Comparison of ENCODE assay signal across 9 mouse cellular contexts in the genomic region with DNA sequence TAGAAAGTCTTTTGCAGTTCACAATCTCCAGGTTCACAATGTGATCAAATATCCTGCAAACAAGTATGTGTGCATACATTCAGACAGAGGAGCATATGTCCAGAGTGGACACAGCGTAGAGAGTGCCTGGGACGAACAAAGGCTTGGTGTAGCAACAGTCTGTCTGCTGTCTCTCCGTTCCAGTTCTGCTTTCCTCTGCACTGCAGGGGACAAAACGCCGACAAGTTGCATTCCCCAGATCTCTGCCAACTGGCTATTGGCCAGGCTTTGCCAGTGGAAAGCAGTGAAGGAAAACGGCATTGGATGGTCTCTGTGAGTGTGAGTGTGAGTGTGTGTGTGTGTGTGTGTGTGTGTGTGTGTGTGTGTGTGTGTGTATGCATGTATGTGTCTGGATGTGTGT. TPM values are rescaled to one million over a fixed set of nuclear protein-coding genes. Genes with fewer than 3 reads are reported as not detected.
DNase-seq lines count a peak whose midpoint lies in the region; ATAC-seq and TF ChIP-seq lines count a peak whose summit lies in the region.
"Had no signal": no experiment of that assay in that cellular context is flagged by ENCODE, and none has a peak within 500 bp of the region (broad histone marks: within the 10 kb centered on the region; RNA-seq: fewer than 3 reads in every experiment).

No protein-coding gene starts in this region.

- no peaks in the 10 kb centered on the region for H3K9me3 ChIP-seq in heart, embryonic 13.5 days
- H3K9me3 ChIP-seq in neural tube, embryonic 14.5 days (ENCODE audit: control insufficient read depth, low read length), result no peaks in the 10 kb centered on the region
- H3K9me3 ChIP-seq in heart, postnatal 0 days (replicated peaks; ENCODE audit: control insufficient read depth, low read length), result no peaks in the 10 kb centered on the region
- no peaks in the 10 kb centered on the region for H3K9me3 ChIP-seq in intestine, embryonic 15.5 days
- H3K9me3 ChIP-seq: G1E had no signal

- 27% methylated on average over 6 of the region's 6 CpGs for WGBS in heart, embryonic 13.5 days
- 61% methylated on average over 6 of the region's 6 CpGs for WGBS in neural tube, embryonic 14.5 days
- WGBS in heart, postnatal 0 days, result 12% methylated on average over 6 of the region's 6 CpGs
- 61% methylated on average over 6 of the region's 6 CpGs for WGBS in intestine, embryonic 15.5 days

- H3K27ac ChIP-seq in heart, embryonic 13.5 days (replicated peaks), result 0 out of 2 replicates have a peak overlapping the region, but pooled peaks have one; percentile 39
- no peak overlapping the region for H3K27ac ChIP-seq in neural tube, embryonic 14.5 days (ENCODE audit: low read depth, low read length)
- 0 out of 2 replicates have a peak overlapping the region, but pooled peaks have one; percentile 9 for H3K27ac ChIP-seq in heart, postnatal 0 days (ENCODE audit: low read depth)
- H3K27ac ChIP-seq in intestine, embryonic 15.5 days, result no peak overlapping the region

- H3K4me1 ChIP-seq in heart, embryonic 13.5 days, result peaks cover 15% of the 10 kb centered on the region
- no peaks in the 10 kb centered on the region for H3K4me1 ChIP-seq in neural tube, embryonic 14.5 days (ENCODE audit: control insufficient read depth, insufficient read depth, low read length)
- H3K4me1 ChIP-seq in heart, postnatal 0 days (ENCODE audit: control insufficient read depth, insufficient read depth), result peaks cover 4% of the 10 kb centered on the region; the same call in 1 of the 2 replicates
- no peaks in the 10 kb centered on the region for H3K4me1 ChIP-seq in intestine, embryonic 15.5 days (replicated peaks)

- TF ChIP-seq EP300 in heart, postnatal 0 days (IDR thresholded peaks at IDR 0.05; ENCODE audit: low read depth), result no peak

- DNase-seq in heart, adult 8-10 months (ENCODE audit: low spot score), result no peak
- DNase-seq in neural tube, embryonic 10.5 days (ENCODE audit: extremely low spot score, low spot score), result no peak
- peak; percentile 60 for DNase-seq in heart, postnatal 0 days (ENCODE audit: low spot score)
- no peak for DNase-seq in gastrocnemius, postnatal 14 days

- no peak overlapping the region for H3K4me3 ChIP-seq in heart, embryonic 13.5 days
- no peak overlapping the region for H3K4me3 ChIP-seq in neural tube, embryonic 14.5 days (ENCODE audit: low read depth, low read length)
- H3K4me3 ChIP-seq in heart, postnatal 0 days (ENCODE audit: low read depth, low read length), result no peak overlapping the region
- no peak overlapping the region for H3K4me3 ChIP-seq in intestine, embryonic 15.5 days (replicated peaks)

- no peaks in the 10 kb centered on the region for H3K36me3 ChIP-seq in heart, embryonic 13.5 days
- H3K36me3 ChIP-seq in neural tube, embryonic 14.5 days (ENCODE audit: control insufficient read depth, insufficient read depth, low read length), result no peaks in the 10 kb centered on the region
- no peaks in the 10 kb centered on the region for H3K36me3 ChIP-seq in heart, postnatal 0 days (replicated peaks; ENCODE audit: control insufficient read depth, insufficient read depth, low read length)
- no peaks in the 10 kb centered on the region for H3K36me3 ChIP-seq in intestine, embryonic 15.5 days
- H3K36me3 ChIP-seq: G1E had no signal

- H3K27me3 ChIP-seq in heart, embryonic 13.5 days (replicated peaks), result no peaks in the 10 kb centered on the region
- H3K27me3 ChIP-seq in neural tube, embryonic 14.5 days (ENCODE audit: control insufficient read depth, insufficient read depth, low read length), result no peaks in the 10 kb centered on the region
- H3K27me3 ChIP-seq in heart, postnatal 0 days (ENCODE audit: control insufficient read depth, insufficient read depth, low read length), result no peaks in the 10 kb centered on the region
- no peaks in the 10 kb centered on the region for H3K27me3 ChIP-seq in intestine, embryonic 15.5 days (replicated peaks)

- H3K9ac ChIP-seq in heart, embryonic 13.5 days, result no peak overlapping the region
- no peak overlapping the region for H3K9ac ChIP-seq in neural tube, embryonic 14.5 days (replicated peaks; ENCODE audit: low read depth, low read length)
- no peak overlapping the region for H3K9ac ChIP-seq in heart, postnatal 0 days (replicated peaks; ENCODE audit: low read depth, low read length)
- H3K9ac ChIP-seq in intestine, embryonic 15.5 days, result no peak overlapping the region

- peak overlapping the region; percentile 42 for H3K4me2 ChIP-seq in heart, embryonic 13.5 days
- no peak overlapping the region for H3K4me2 ChIP-seq in neural tube, embryonic 14.5 days (ENCODE audit: low read depth, low read length)
- peak overlapping the region; percentile 16; the same call in 1 of the 2 replicates for H3K4me2 ChIP-seq in heart, postnatal 0 days (ENCODE audit: low read depth, low read length)
- no peak overlapping the region for H3K4me2 ChIP-seq in intestine, embryonic 15.5 days (replicated peaks)

- intact Hi-C loops in gastrocnemius, postnatal 14 days (cut with DNase I; ENCODE audit: low total_unique reads), result no loop called here

- ATAC-seq in heart, embryonic 13.5 days (ENCODE audit: extremely low read depth, insufficient number of reproducible peaks, low FRiP score, low TSS enrichment), result no peak; the same call in 1 of the 2 replicates
- peak; percentile 44; the same call in 1 of the 2 replicates for ATAC-seq in neural tube, embryonic 14.5 days (ENCODE audit: low read depth)
- peak; percentile 79 for ATAC-seq in heart, postnatal 0 days (ENCODE audit: insufficient read depth, low read depth)
- peak; percentile 58 for ATAC-seq in megakaryocyte, adult 5-6 weeks (ENCODE audit: poor library complexity, severe bottlenecking)
- no peak for ATAC-seq in intestine, embryonic 15.5 days

- TF ChIP-seq CTCF in heart, postnatal 0 days (IDR thresholded peaks at IDR 0.05; ENCODE audit: low read depth), result no peak

RNA-seq across cellular contexts. Expression of a gene that starts 14.4 kb away (rescaled TPM):
- polyA plus RNA-seq in heart, embryonic 13.5 days (2015; fragmentation: Nextera tagmentation; extraction: Ambion mirVana), result 324 and 326 TPM in 2 replicates
- total RNA-seq in heart, adult 8-10 months (2022), result 100 to 1,000 TPM; 235 to 261 (median 251) TPM
- 434 and 478 TPM in 2 replicates for polyA plus RNA-seq in neural tube, embryonic 14.5 days (2014; fragmentation: Nextera tagmentation; extraction: Ambion mirVana)
- total RNA-seq in heart, postnatal 0 days (2014; rRNA removed; ENCODE audit: low replicate concordance), result 152 and 170 TPM in 2 replicates
- 268 and 285 TPM in 2 replicates for polyA plus RNA-seq in heart, postnatal 0 days (2015; fragmentation: Nextera tagmentation; extraction: Ambion mirVana)
- total RNA-seq in megakaryocyte, adult 5-6 weeks (2015), result 654 and 710 TPM in 2 replicates
- 551 and 553 TPM in 2 replicates for total RNA-seq in megakaryocyte, adult 5-6 weeks (2017)
- 427 and 443 TPM in 2 replicates for polyA plus RNA-seq in intestine, embryonic 15.5 days (2015; fragmentation: Nextera tagmentation; extraction: Ambion mirVana)
- 100 to 1,000 TPM; 164 to 171 TPM for total RNA-seq in gastrocnemius, postnatal 14 days (2021)

Comparison
In these comparisons a context has a peak if more than half of its experiments do, and no peak if none do; other contexts are left out.
1. ATAC-seq: peak in neural tube, embryonic 14.5 days (single experiment), heart, postnatal 0 days (single experiment) and megakaryocyte, adult 5-6 weeks (single experiment); none in heart, embryonic 13.5 days (single experiment) and intestine, embryonic 15.5 days (single experiment).
2. H3K27ac ChIP-seq: peak in heart, embryonic 13.5 days (single experiment) and heart, postnatal 0 days (single experiment); none in neural tube, embryonic 14.5 days (single experiment) and intestine, embryonic 15.5 days (single experiment).
3. H3K4me2 ChIP-seq: peak in heart, embryonic 13.5 days (single experiment) and heart, postnatal 0 days (single experiment); none in neural tube, embryonic 14.5 days (single experiment) and intestine, embryonic 15.5 days (single experiment).